Comparison of ENCODE assay signal across 10 mouse cellular contexts in the genomic region with DNA sequence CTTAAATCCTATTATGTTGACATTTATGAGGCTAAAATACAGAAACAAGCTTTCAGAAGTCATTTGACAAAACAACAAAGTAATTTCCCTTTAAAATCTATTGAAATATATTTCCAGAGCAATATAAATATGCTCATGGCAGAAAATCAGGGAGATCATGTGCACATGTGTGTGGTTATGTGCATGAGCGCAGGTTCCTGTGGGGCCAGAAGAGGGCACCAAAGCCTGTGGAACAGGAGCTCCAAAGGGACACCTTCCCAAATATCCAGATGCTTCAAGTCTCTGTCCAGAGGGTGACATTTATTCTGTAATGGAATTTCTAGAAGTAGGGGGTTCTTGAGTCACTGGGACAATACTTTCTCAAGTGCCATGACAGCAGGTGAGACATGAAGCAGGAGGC. TPM values are rescaled to one million over a fixed set of nuclear protein-coding genes. Genes with fewer than 3 reads are reported as not detected.
DNase-seq lines count a peak whose midpoint lies in the region; ATAC-seq and TF ChIP-seq lines count a peak whose summit lies in the region.
"Had no signal": no experiment of that assay in that cellular context is flagged by ENCODE, and none has a peak within 500 bp of the region (broad histone marks: within the 10 kb centered on the region; RNA-seq: fewer than 3 reads in every experiment).

No protein-coding gene starts in this region.

- H3K36me3 ChIP-seq in lung, embryonic 14.5 days (ENCODE audit: insufficient read depth) = peaks cover 48% of the 10 kb centered on the region
- peaks cover 32% of the 10 kb centered on the region for H3K36me3 ChIP-seq in forebrain, embryonic 16.5 days (ENCODE audit: control insufficient read depth, insufficient read depth)

- no peak for ATAC-seq in lung, embryonic 14.5 days (ENCODE audit: insufficient read depth)
- no peak for ATAC-seq in forebrain, embryonic 16.5 days

- H3K4me1 ChIP-seq in lung, embryonic 14.5 days (ENCODE audit: insufficient read depth) = no peaks in the 10 kb centered on the region
- H3K4me1 ChIP-seq in forebrain, embryonic 16.5 days (replicated peaks; ENCODE audit: control insufficient read depth, insufficient read depth, low read length) = no peaks in the 10 kb centered on the region
- H3K4me1 ChIP-seq: heart, embryonic 13.5 days had no signal

- TF ChIP-seq CTCF in lung, embryonic 14.5 days (IDR thresholded peaks at IDR 0.05; ENCODE audit: low read depth) = peak; percentile 37

- no peak overlapping the region for H3K27ac ChIP-seq in lung, embryonic 14.5 days (ENCODE audit: low read depth)
- no peak overlapping the region for H3K27ac ChIP-seq in forebrain, embryonic 16.5 days (ENCODE audit: low read length)
- H3K27ac ChIP-seq: heart, embryonic 13.5 days had no signal

- H3K4me3 ChIP-seq in lung, embryonic 14.5 days (ENCODE audit: low read depth, low read length) = no peak overlapping the region
- H3K4me3 ChIP-seq in forebrain, embryonic 16.5 days (replicated peaks; ENCODE audit: low read length) = no peak overlapping the region
- H3K4me3 ChIP-seq: heart, embryonic 13.5 days had no signal

- 97% methylated on average over 1 of the region's 1 CpGs for whole genome bisulfite sequencing in lung, embryonic 14.5 days
- 97% methylated on average over 1 of the region's 1 CpGs for WGBS in forebrain, embryonic 16.5 days

- no peak overlapping the region for H3K9ac ChIP-seq in lung, embryonic 14.5 days
- no peak overlapping the region for H3K9ac ChIP-seq in forebrain, embryonic 16.5 days (replicated peaks; ENCODE audit: low read depth, low read length)
- H3K9ac ChIP-seq: heart, embryonic 13.5 days had no signal

- H3K4me2 ChIP-seq in lung, embryonic 14.5 days = no peak overlapping the region
- no peak overlapping the region for H3K4me2 ChIP-seq in forebrain, embryonic 16.5 days (ENCODE audit: low read length)
- H3K4me2 ChIP-seq: heart, embryonic 13.5 days had no signal

- no peaks in the 10 kb centered on the region for H3K27me3 ChIP-seq in lung, embryonic 14.5 days (ENCODE audit: insufficient read depth, low read length)
- H3K27me3 ChIP-seq in forebrain, embryonic 16.5 days (replicated peaks; ENCODE audit: control insufficient read depth, insufficient read depth, low read length) = no peaks in the 10 kb centered on the region
- H3K27me3 ChIP-seq: heart, embryonic 13.5 days had no signal

- DNase-seq in cerebellum, postnatal 10 days = peak; percentile 15 to 22
- no peak for DNase-seq in cerebellum, postnatal 4 days (ENCODE audit: low spot score in 2 of 2)
- peak; percentile 19 for DNase-seq in lung, embryonic 14.5 days
- DNase-seq in lung, postnatal 4 days = no peak
- DNase-seq in adrenal gland, postnatal 25 days = peak; percentile 17
- DNase-seq in lung, postnatal 14 days = peak; percentile 18
- no peak for DNase-seq in natural killer cell, adult 2 months (ENCODE audit: low spot score in 2 of 2)
- DNase-seq: cerebellum, adult 18-20 months had no signal

- H3K9me3 ChIP-seq in lung, embryonic 14.5 days (ENCODE audit: low read depth, low read length) = peaks cover 5% of the 10 kb centered on the region; the same call in 1 of the 2 replicates
- H3K9me3 ChIP-seq in forebrain, embryonic 16.5 days (ENCODE audit: control insufficient read depth, low read length) = peaks cover 6% of the 10 kb centered on the region
- H3K9me3 ChIP-seq: heart, embryonic 13.5 days had no signal

RNA-seq across cellular contexts. Expression of gene Mat2b, which starts 17.8 kb away (rescaled TPM):
- polyA plus RNA-seq in lung, embryonic 14.5 days (2014; fragmentation: Nextera tagmentation; extraction: Ambion mirVana) = 85.1 and 93.4 TPM in 2 replicates
- 80.6 and 102 TPM in 2 replicates for total RNA-seq in adrenal gland, postnatal 25 days (2021)
- 79.9 and 95.1 TPM in 2 replicates for polyA plus RNA-seq in forebrain, embryonic 16.5 days (2015; fragmentation: Nextera tagmentation; extraction: Ambion mirVana)

RNA-seq across cellular contexts. Expression of gene Hmmr, which starts 56.1 kb away (rescaled TPM):
- 62.9 and 63.7 TPM in 2 replicates for polyA plus RNA-seq in lung, embryonic 14.5 days (2014; fragmentation: Nextera tagmentation; extraction: Ambion mirVana)
- 3.6 and 5.4 TPM in 2 replicates for total RNA-seq in adrenal gland, postnatal 25 days (2021)
- 16.8 and 19.1 TPM in 2 replicates for polyA plus RNA-seq in forebrain, embryonic 16.5 days (2015; fragmentation: Nextera tagmentation; extraction: Ambion mirVana)

RNA-seq across cellular contexts. Expression of gene Nudcd2, which starts 56.3 kb away (rescaled TPM):
- polyA plus RNA-seq in lung, embryonic 14.5 days (2014; fragmentation: Nextera tagmentation; extraction: Ambion mirVana) = 167 and 172 TPM in 2 replicates
- total RNA-seq in adrenal gland, postnatal 25 days (2021) = 30.7 and 35.4 TPM in 2 replicates
- polyA plus RNA-seq in forebrain, embryonic 16.5 days (2015; fragmentation: Nextera tagmentation; extraction: Ambion mirVana) = 69.9 and 81.5 TPM in 2 replicates

Comparison
In these comparisons a context has a peak if more than half of its experiments do, and no peak if none do; other contexts are left out.
1. DNase-seq: peak in cerebellum, postnatal 10 days (2 of 2), lung, embryonic 14.5 days (single experiment), adrenal gland, postnatal 25 days (single experiment) and lung, postnatal 14 days (single experiment); none in cerebellum, postnatal 4 days (0 of 2), lung, postnatal 4 days (0 of 2) and natural killer cell, adult 2 months (0 of 2).